Mouse (Mus musculus) bone marrow macrophage, adult 2 months (primary cell): ENCODE results near the gene Cyp26c1. TPM values are rescaled to one million over a fixed set of nuclear protein-coding genes. Genes with fewer than 3 reads are reported as not detected.

Experiments
- H3K27ac ChIP-seq: 2 replicates; pipeline ENCODE4 v1.5.1; 2012; ENCODE audit warnings: low read depth, low read length; ENCODE audit not compliant: insufficient read depth
- H3K4me1 ChIP-seq: 2 replicates; pipeline ENCODE4 v1.6.1; 2012; ENCODE audit warnings: low read length; ENCODE audit not compliant: control insufficient read depth, insufficient read depth
- H3K4me3 ChIP-seq: 2 replicates; pipeline ENCODE4 v1.5.1; 2012; ENCODE audit warnings: mild to moderate bottlenecking, low read length, moderate library complexity; ENCODE audit not compliant: insufficient read depth
- CTCF ChIP-seq: IDR thresholded peaks from 2 replicates; pipeline ENCODE4 v1.5.1; 2012; ENCODE audit warnings: low read depth, mild to moderate bottlenecking, low read length, moderate library complexity
- POLR2A ChIP-seq: IDR thresholded peaks from 2 replicates; pipeline ENCODE4 v1.6.1; 2012; ENCODE audit warnings: mild to moderate bottlenecking, low read depth, low read length, borderline replicate concordance
- polyA plus RNA-seq: library from polyadenylated mRNA; stranded (reverse); fragments of >200 nt; gene quantifications from 2 replicates; pipeline ENCODE4 v1.2.4, GENCODE M21; 2012; ENCODE audit not compliant: missing spikeins, insufficient read depth, insufficient read length

Cyp26c1 gene
- not detected in 2 replicates for polyA plus RNA-seq

DNA sequence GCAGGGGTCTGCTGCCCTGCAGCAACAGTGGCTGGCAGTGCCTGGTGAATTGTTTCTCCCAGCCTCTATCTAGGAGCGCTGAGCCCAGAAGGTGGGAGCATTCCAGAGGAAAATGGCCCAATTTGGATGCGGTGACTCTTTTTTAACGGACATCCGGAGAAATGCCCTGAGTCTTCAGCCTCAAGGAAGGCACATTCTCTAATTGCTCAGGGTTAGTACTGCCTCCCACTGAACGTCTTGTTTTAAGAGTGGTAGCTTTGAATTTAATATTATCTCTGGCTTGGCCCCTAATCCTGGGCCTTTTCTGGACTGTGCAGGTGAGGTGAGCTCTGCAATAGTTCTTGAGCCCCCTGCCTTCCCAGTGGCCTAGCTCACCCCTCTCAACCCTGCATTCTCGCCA is at the start of gene Cyp26c1:
TSS of gene Cyp26c1 (plus strand) at position 301 of the 400 bp plus-strand sequence.
- Histone ChIP-seq H3K27ac (no peak within 1 kb of the TSS), H3K4me3 (no peak within 1 kb of the TSS), H3K4me1 (peaks cover 15% of the 10 kb centered on the region)
- TF ChIP-seq CTCF (no peak), POLR2A (no peak)

DNA sequence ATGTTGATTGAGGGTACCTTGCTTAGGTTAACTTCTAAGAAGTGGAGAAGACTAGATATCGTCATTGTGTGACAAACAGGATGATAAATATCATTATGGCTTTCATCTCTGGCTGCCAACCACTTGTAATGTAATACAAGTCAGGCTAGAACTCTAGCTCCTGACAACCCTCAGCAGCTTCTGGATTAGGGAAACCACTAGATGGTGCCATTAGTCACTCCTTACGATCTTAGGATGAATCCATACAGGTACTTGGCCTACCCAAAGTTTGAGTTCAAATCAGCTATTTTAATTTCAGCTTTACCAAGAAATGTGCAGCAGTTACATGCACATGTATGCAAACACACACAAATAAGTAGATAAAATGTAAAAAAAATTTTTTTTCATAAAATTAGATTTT is 37.4 kb upstream of the Cyp26c1 start:
- Histone ChIP-seq H3K4me1 (0 out of 2 replicates have a peak, but pooled peaks cover 4% of the 10 kb centered on the region), H3K27ac (no peak overlapping the region), H3K4me3 (no peak overlapping the region)
- TF ChIP-seq CTCF (no peak), POLR2A (no peak)

DNA sequence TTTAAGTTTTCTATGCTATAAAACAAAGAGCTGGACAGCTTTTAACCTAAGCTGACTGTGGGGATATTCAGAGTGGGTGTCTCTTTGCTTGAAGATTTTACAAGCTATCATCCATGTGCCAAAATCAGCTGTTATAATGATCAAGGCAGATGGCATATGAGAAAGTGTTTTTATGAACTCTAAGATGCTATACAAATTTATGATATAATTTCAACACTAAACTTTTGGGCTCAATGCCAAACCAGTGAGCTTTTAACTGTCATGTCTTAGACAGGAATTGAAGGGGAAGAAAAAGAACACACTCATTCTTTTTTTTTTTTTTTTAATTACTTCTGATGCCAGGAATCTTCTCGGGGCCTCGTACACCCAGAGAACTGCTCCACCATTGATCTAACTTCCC is 34.9 kb upstream of the Cyp26c1 start:
- 0 out of 2 replicates have a peak, but pooled peaks cover 4% of the 10 kb centered on the region for H3K4me1 ChIP-seq
- no peak overlapping the region for H3K4me3 ChIP-seq
- no peak for TF ChIP-seq POLR2A
- TF ChIP-seq CTCF = no peak
- no peak overlapping the region for H3K27ac ChIP-seq

DNA sequence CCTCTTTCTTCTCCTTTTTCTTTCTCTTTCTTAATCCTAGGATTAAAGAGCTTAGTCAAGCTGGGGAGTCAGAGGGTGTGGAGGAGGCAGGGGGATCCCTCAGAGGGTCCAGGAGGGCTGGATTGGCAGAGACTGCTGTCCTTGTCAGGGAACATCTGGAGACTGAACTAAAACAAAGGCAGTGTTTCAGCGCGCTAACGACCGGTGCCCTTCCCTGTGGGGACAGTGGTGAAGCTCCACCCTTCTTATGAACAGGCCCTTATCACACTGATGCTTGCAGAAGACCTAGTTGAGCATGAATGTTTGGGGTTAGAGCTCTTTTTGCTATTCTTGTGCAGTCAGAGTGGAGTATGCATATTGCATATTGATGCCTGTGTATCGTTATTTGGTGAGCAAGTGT is 31.4 kb upstream of the Cyp26c1 start:
- 0 out of 2 replicates have a peak, but pooled peaks cover 4% of the 10 kb centered on the region for H3K4me1 ChIP-seq
- no peak overlapping the region for H3K4me3 ChIP-seq
- TF ChIP-seq POLR2A = no peak
- TF ChIP-seq CTCF = no peak
- H3K27ac ChIP-seq = no peak overlapping the region

DNA sequence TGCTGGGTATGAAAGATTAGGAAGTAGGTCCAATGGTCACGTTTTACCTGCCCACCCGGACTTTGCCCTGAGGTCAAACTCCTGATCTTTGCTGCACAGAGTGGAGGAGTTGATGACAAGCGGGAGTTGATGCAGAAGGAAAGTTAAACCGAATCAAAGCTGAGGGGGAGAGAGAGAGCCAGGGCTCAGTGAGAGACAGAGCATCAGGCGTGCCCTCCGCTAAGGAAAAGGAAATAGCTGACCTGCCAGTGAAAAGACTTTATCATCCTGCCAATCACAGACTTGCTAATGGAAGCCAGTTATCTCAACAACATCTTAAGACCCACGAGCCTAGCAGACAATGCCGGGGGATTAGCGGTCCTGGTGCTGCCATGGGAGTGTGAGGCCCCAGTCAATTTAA is 28.9 kb upstream of the Cyp26c1 start:
- Histone ChIP-seq H3K27ac (no peak overlapping the region), H3K4me3 (no peak overlapping the region), H3K4me1 (no peaks in the 10 kb centered on the region)
- TF ChIP-seq POLR2A = no peak
- no peak for TF ChIP-seq CTCF

DNA sequence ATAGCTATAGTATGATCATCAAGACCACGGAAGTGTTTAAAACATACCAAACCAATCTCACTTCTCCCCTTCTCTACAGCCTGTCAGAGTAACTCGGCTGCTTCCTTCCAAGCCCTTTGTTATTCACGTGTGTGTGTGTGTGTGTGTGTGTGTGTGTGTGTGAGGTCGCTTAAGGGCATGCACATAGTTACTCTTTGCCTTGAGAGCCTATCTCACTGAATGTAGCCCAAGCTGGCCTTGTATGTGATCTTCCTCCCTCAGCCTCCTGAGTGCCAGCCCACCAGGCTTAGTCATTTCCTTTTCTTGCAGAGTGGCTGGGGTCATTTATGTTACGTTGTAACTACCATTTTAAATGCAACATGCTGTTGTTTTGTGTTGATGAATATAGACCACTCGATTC is 20.1 kb upstream of the Cyp26c1 start:
- TF ChIP-seq POLR2A (no peak), CTCF (no peak)
- Histone ChIP-seq H3K27ac (no peak overlapping the region), H3K4me1 (peaks cover 4% of the 10 kb centered on the region), H3K4me3 (no peak overlapping the region)

DNA sequence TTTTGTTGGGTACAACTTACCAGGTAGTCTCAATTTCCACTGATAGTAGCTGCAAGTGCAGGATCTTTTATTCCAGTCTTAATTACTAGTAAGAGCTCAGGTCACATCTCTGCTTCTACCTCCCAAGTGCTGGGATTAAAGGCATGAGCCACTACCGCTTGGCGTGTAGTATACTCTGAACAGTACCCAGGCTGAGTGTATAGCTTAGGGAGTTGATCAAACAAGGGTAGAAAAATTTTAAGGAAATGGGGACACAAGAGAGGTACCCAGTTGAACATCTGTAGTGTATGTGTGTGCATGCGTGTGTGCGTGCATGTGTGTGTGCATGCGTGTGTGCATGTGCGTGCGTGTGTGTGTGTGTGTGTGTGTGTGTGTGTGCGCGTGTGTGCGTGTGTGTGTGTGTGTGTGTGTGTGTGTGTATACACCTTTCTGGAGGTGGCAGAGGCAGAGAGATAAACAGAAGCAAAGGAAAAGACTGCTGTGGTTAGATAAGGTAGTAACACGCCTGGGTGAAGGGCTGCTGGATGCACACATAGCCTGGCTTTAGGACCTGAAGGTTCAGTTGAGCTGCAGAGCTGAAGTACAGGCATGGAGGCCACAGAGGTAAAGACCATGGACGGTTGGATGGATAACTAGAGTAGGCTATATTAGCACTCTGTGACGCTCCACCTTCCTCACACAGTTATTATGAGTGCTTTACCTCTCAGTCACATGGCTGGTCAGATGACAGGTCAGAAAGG is 17.4 kb upstream of the Cyp26c1 start:
- Histone ChIP-seq H3K27ac (no peak overlapping the region), H3K4me3 (no peak overlapping the region), H3K4me1 (peaks cover 7% of the 10 kb centered on the region)
- TF ChIP-seq CTCF (no peak), POLR2A (no peak)

DNA sequence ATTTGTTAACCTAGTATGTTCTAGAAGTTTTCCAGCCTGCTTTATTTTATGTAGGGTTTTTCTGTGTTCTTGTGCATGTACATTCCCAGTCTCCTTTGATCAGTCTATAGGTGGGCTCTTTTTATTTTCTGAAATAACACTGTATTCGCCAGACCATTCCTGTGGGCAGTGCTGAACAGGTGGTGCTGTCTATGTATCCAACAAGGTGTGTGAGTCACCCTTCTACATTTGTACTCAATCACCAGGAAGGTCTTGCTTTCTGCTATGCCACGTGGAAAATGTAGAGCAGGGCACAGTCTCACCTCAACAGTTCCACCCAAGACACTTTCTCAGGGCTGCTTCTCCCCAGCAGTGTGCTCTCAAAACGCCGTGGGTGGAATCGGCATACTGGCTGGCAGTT is 16.7 kb upstream of the Cyp26c1 start:
- Histone ChIP-seq H3K4me3 (no peak overlapping the region), H3K4me1 (peaks cover 11% of the 10 kb centered on the region), H3K27ac (no peak overlapping the region)
- no peak for TF ChIP-seq CTCF
- no peak for TF ChIP-seq POLR2A

DNA sequence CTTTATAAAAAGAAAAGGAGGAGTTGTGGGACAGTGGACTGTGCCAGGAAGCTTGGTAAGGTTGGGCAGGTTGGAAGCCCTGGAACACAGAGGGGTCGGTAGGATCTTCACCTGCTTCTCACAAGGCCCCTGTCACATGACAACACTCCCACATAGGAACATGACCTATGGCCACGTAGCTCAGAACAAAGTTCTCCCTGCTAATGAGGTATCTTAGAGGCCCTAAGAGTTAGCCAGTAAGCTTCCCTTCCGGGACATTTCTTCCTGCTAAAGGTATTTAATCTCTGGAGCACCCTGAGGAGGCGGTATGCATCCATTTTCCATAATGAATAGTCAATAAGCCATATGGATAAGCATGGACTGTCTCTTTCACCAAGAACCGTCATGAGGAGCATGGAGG is 15.9 kb upstream of the Cyp26c1 start:
- H3K4me1 ChIP-seq = peaks cover 11% of the 10 kb centered on the region
- no peak overlapping the region for H3K4me3 ChIP-seq
- TF ChIP-seq POLR2A (no peak), CTCF (no peak)
- no peak overlapping the region for H3K27ac ChIP-seq

DNA sequence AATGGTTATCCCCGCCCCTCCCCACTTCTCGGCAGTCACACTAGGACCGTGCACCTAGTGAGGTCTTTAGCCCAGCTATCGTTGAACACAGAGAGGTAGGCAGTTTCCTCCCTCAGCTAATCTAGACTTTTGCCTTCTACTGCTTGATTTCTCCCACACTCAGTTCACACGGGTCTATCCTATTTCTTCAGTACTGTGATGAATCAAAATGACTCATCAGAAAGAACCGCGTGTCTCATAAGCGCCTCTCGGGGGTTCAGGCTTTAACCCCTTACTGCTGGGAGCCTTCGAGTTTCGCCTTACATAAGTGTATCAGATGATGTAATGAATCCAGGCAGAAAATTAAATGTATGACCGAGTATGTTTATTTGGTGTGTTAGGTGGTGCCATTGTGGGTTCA is 12.0 kb upstream of the Cyp26c1 start:
- Histone ChIP-seq H3K4me1 (peaks cover 11% of the 10 kb centered on the region), H3K4me3 (no peak overlapping the region), H3K27ac (no peak overlapping the region)
- no peak for TF ChIP-seq CTCF
- no peak for TF ChIP-seq POLR2A
